Comparison of ENCODE assay signal across 28 mouse cellular contexts in genomic region chr16:40471967-40472366, GRCm38 (mm10).
A peak's percentile ranks its signal among the peaks of the same experiment; 100 is the strongest.
DNase-seq lines count a peak whose midpoint lies in the region; ATAC-seq and TF ChIP-seq lines count a peak whose summit lies in the region.
"Had no signal": no experiment of that assay in that cellular context is flagged by ENCODE, and none has a peak within 500 bp of the region (broad histone marks: within the 10 kb centered on the region; RNA-seq: fewer than 3 reads in every experiment).

No protein-coding gene starts in this region.

- H3K27me3 ChIP-seq in forebrain, embryonic 14.5 days (replicated peaks; ENCODE audit: control insufficient read depth, insufficient read depth, low read length) = no peaks in the 10 kb centered on the region
- H3K27me3 ChIP-seq in forebrain, embryonic 15.5 days = no peaks in the 10 kb centered on the region
- no peaks in the 10 kb centered on the region for H3K27me3 ChIP-seq in kidney, postnatal 0 days (ENCODE audit: insufficient read depth, low read length)
- H3K27me3 ChIP-seq in kidney, embryonic 14.5 days (ENCODE audit: control insufficient read depth, insufficient read depth, low read length) = no peaks in the 10 kb centered on the region
- H3K27me3 ChIP-seq in hindbrain, postnatal 0 days (ENCODE audit: insufficient read depth, low read length) = no peaks in the 10 kb centered on the region
- H3K27me3 ChIP-seq: embryonic facial prominence, embryonic 12.5 days; heart, embryonic 12.5 days; heart, embryonic 15.5 days; hindbrain, embryonic 13.5 days had no signal

- H3K4me1 ChIP-seq in forebrain, embryonic 14.5 days (ENCODE audit: control insufficient read depth, insufficient read depth, low read length) = no peaks in the 10 kb centered on the region
- no peaks in the 10 kb centered on the region for H3K4me1 ChIP-seq in forebrain, embryonic 15.5 days
- H3K4me1 ChIP-seq in kidney, postnatal 0 days (replicated peaks; ENCODE audit: insufficient read depth, low read length) = no peaks in the 10 kb centered on the region
- H3K4me1 ChIP-seq in kidney, embryonic 14.5 days (ENCODE audit: control insufficient read depth, insufficient read depth, low read length) = no peaks in the 10 kb centered on the region
- peaks cover 2% of the 10 kb centered on the region; the same call in 1 of the 2 replicates for H3K4me1 ChIP-seq in olfactory bulb, adult 2 months (ENCODE audit: control insufficient read depth, insufficient read depth, low read length)
- no peaks in the 10 kb centered on the region for H3K4me1 ChIP-seq in hindbrain, postnatal 0 days (ENCODE audit: insufficient read depth, low read length)
- H3K4me1 ChIP-seq: embryonic facial prominence, embryonic 12.5 days; heart, embryonic 12.5 days had no signal

- no peak overlapping the region for H3K4me3 ChIP-seq in forebrain, embryonic 14.5 days (ENCODE audit: low read depth, low read length)
- H3K4me3 ChIP-seq in forebrain, embryonic 15.5 days = no peak overlapping the region
- H3K4me3 ChIP-seq in kidney, postnatal 0 days (replicated peaks; ENCODE audit: low read depth, low read length) = no peak overlapping the region
- no peak overlapping the region for H3K4me3 ChIP-seq in kidney, embryonic 14.5 days (ENCODE audit: low read length)
- H3K4me3 ChIP-seq in olfactory bulb, adult 2 months (ENCODE audit: insufficient read depth, low read depth, low read length) = no peak overlapping the region
- H3K4me3 ChIP-seq in hindbrain, postnatal 0 days (ENCODE audit: low read length) = no peak overlapping the region
- H3K4me3 ChIP-seq: embryonic facial prominence, embryonic 12.5 days; erythroblast, embryonic 14.5 days; gastrocnemius, adult 2 months; heart, embryonic 12.5 days; heart, embryonic 15.5 days; hindbrain, embryonic 10.5 days; hindbrain, embryonic 13.5 days had no signal

- no peak for TF ChIP-seq POLR2A in brain, embryonic 14.5 days (IDR thresholded peaks at IDR 0.05; ENCODE audit: borderline replicate concordance, extremely low read depth, insufficient read depth, insufficient read length, poor library complexity, severe bottlenecking)
- no peak for TF ChIP-seq POLR2A in olfactory bulb, adult 2 months (IDR thresholded peaks at IDR 0.05; ENCODE audit: insufficient read depth, low read depth, low read length)

- no peak for ATAC-seq in forebrain, embryonic 14.5 days
- no peak for ATAC-seq in forebrain, embryonic 15.5 days (replicated peaks)
- no peak for ATAC-seq in kidney, postnatal 0 days (replicated peaks; ENCODE audit: low FRiP score, low read depth)
- no peak for ATAC-seq in kidney, embryonic 14.5 days (ENCODE audit: low FRiP score, low TSS enrichment)
- no peak for ATAC-seq in hindbrain, postnatal 0 days
- ATAC-seq: CD4-positive, CD25-positive, alpha-beta regulatory T cell, adult 4 months; hindbrain, embryonic 16.5 days; inflammation-experienced regulatory T-cells, adult 6 months; intestine, embryonic 16.5 days had no signal

- H3K9me3 ChIP-seq in forebrain, embryonic 14.5 days (replicated peaks; ENCODE audit: control insufficient read depth, low read length) = no peaks in the 10 kb centered on the region
- no peaks in the 10 kb centered on the region for H3K9me3 ChIP-seq in forebrain, embryonic 15.5 days
- no peaks in the 10 kb centered on the region for H3K9me3 ChIP-seq in kidney, postnatal 0 days (replicated peaks; ENCODE audit: low read length)
- H3K9me3 ChIP-seq in kidney, embryonic 14.5 days (ENCODE audit: control insufficient read depth, low read length) = no peaks in the 10 kb centered on the region
- no peaks in the 10 kb centered on the region for H3K9me3 ChIP-seq in hindbrain, postnatal 0 days (ENCODE audit: low read length)
- H3K9me3 ChIP-seq: embryonic facial prominence, embryonic 12.5 days; heart, embryonic 12.5 days; heart, embryonic 15.5 days; hindbrain, embryonic 10.5 days; hindbrain, embryonic 13.5 days had no signal

- WGBS in forebrain, embryonic 14.5 days = 65% methylated on average over 5 of the region's 5 CpGs
- 62% methylated on average over 5 of the region's 5 CpGs for WGBS in forebrain, embryonic 15.5 days
- 55% methylated on average over 5 of the region's 5 CpGs for WGBS in kidney, postnatal 0 days
- WGBS in kidney, embryonic 14.5 days = 71% methylated on average over 5 of the region's 5 CpGs
- WGBS in olfactory bulb, adult 2 months = 34% methylated on average over 5 of the region's 5 CpGs
- WGBS in hindbrain, postnatal 0 days = 69% methylated on average over 5 of the region's 5 CpGs

- H3K27ac ChIP-seq in forebrain, embryonic 14.5 days (ENCODE audit: low read depth, low read length) = no peak overlapping the region
- no peak overlapping the region for H3K27ac ChIP-seq in forebrain, embryonic 15.5 days (replicated peaks)
- no peak overlapping the region for H3K27ac ChIP-seq in kidney, postnatal 0 days
- no peak overlapping the region for H3K27ac ChIP-seq in kidney, embryonic 14.5 days (ENCODE audit: low read depth, low read length)
- H3K27ac ChIP-seq in olfactory bulb, adult 2 months (ENCODE audit: insufficient read depth, low read depth, low read length) = peak overlapping the region; percentile 82
- no peak overlapping the region for H3K27ac ChIP-seq in hindbrain, postnatal 0 days
- H3K27ac ChIP-seq: embryonic facial prominence, embryonic 12.5 days; gastrocnemius, adult 2 months; heart, embryonic 15.5 days; hindbrain, embryonic 10.5 days; hindbrain, embryonic 13.5 days had no signal

- peak; percentile 31 for DNase-seq in forebrain, embryonic 14.5 days (ENCODE audit: low spot score)
- DNase-seq in kidney, postnatal 0 days (ENCODE audit: low spot score) = peak; percentile 11
- peak; percentile 56 for DNase-seq in brain, embryonic 14.5 days (ENCODE audit: low read depth)
- no peak for DNase-seq in heart, adult 11 months
- DNase-seq in hindbrain, postnatal 0 days (ENCODE audit: low spot score) = no peak
- DNase-seq: adrenal gland, adult 2 months; adrenal gland, postnatal 14 days; cerebellum, adult 18-20 months; cerebellum, adult 9-10 months; cerebellum, postnatal 14 days; gastrocnemius, adult 2 months; gastrocnemius, postnatal 14 days; heart, adult 18-20 months; heart, postnatal 10 days; heart, postnatal 36 days had no signal

- no peak overlapping the region for H3K4me2 ChIP-seq in forebrain, embryonic 14.5 days (ENCODE audit: low read length)
- no peak overlapping the region for H3K4me2 ChIP-seq in forebrain, embryonic 15.5 days (replicated peaks)
- no peak overlapping the region for H3K4me2 ChIP-seq in kidney, postnatal 0 days (ENCODE audit: low read length)
- H3K4me2 ChIP-seq in kidney, embryonic 14.5 days (replicated peaks; ENCODE audit: low read depth, low read length) = no peak overlapping the region
- no peak overlapping the region for H3K4me2 ChIP-seq in hindbrain, postnatal 0 days (ENCODE audit: low read depth, low read length)
- H3K4me2 ChIP-seq: embryonic facial prominence, embryonic 12.5 days; heart, embryonic 12.5 days; heart, embryonic 15.5 days; hindbrain, embryonic 13.5 days had no signal

- TF ChIP-seq CTCF in kidney, postnatal 0 days (IDR thresholded peaks at IDR 0.05; ENCODE audit: low read depth) = no peak
- TF ChIP-seq CTCF in brain, embryonic 14.5 days (IDR thresholded peaks at IDR 0.05; ENCODE audit: borderline replicate concordance, extremely low read depth, insufficient read depth, insufficient read length) = no peak
- TF ChIP-seq CTCF in olfactory bulb, adult 2 months (IDR thresholded peaks at IDR 0.05; ENCODE audit: insufficient read depth, low read depth, low read length) = no peak
- no peak for TF ChIP-seq CTCF in hindbrain, postnatal 0 days (IDR thresholded peaks at IDR 0.05; ENCODE audit: low read depth)

- no peaks in the 10 kb centered on the region for H3K36me3 ChIP-seq in forebrain, embryonic 14.5 days (ENCODE audit: control insufficient read depth, insufficient read depth, low read length)
- H3K36me3 ChIP-seq in forebrain, embryonic 15.5 days = no peaks in the 10 kb centered on the region
- H3K36me3 ChIP-seq in kidney, postnatal 0 days (ENCODE audit: insufficient read depth, low read length) = no peaks in the 10 kb centered on the region
- H3K36me3 ChIP-seq in kidney, embryonic 14.5 days (ENCODE audit: control insufficient read depth, insufficient read depth, low read length) = no peaks in the 10 kb centered on the region
- no peaks in the 10 kb centered on the region for H3K36me3 ChIP-seq in hindbrain, postnatal 0 days (ENCODE audit: insufficient read depth, low read length)
- H3K36me3 ChIP-seq: embryonic facial prominence, embryonic 12.5 days; heart, embryonic 12.5 days; heart, embryonic 15.5 days; hindbrain, embryonic 10.5 days; hindbrain, embryonic 13.5 days had no signal

- no peak overlapping the region for H3K9ac ChIP-seq in forebrain, embryonic 14.5 days (ENCODE audit: low read length)
- no peak overlapping the region for H3K9ac ChIP-seq in forebrain, embryonic 15.5 days (replicated peaks)
- H3K9ac ChIP-seq in kidney, postnatal 0 days (ENCODE audit: low read depth, low read length) = no peak overlapping the region
- H3K9ac ChIP-seq in kidney, embryonic 14.5 days (ENCODE audit: low read depth, low read length) = no peak overlapping the region
- no peak overlapping the region for H3K9ac ChIP-seq in hindbrain, postnatal 0 days (replicated peaks; ENCODE audit: low read length)
- H3K9ac ChIP-seq: embryonic facial prominence, embryonic 12.5 days; heart, embryonic 12.5 days; heart, embryonic 15.5 days; hindbrain, embryonic 13.5 days had no signal

Comparison
In these comparisons a context has a peak if more than half of its experiments do, and no peak if none do; other contexts are left out.
1. DNase-seq: peak in forebrain, embryonic 14.5 days (single experiment), kidney, postnatal 0 days (single experiment) and brain, embryonic 14.5 days (single experiment); none in heart, adult 11 months (single experiment) and hindbrain, postnatal 0 days (single experiment).